Mouse (Mus musculus): ENCODE results near the gene Gpc6.

Gpc6 gene

GRCm38 (mm10) chr14:117849591-117850505 lies 924.7 kb downstream of the Gpc6 start:
- no peak for DNase-seq (ENCODE audit: extremely low read depth, low read depth)

GRCm38 (mm10) chr14:117852266-117852665 lies 927.2 kb downstream of the Gpc6 start:
- DNase-seq (ENCODE audit: extremely low read depth, low read depth) = no peak

GRCm38 (mm10) chr14:117852842-117853241 lies 927.7 kb downstream of the Gpc6 start:
- no peak for DNase-seq (ENCODE audit: extremely low read depth, low read depth)

GRCm38 (mm10) chr14:117854498-117854897 lies 929.4 kb downstream of the Gpc6 start:
- no peak for DNase-seq (ENCODE audit: extremely low read depth, low read depth)

GRCm38 (mm10) chr14:117871268-117871667 lies 946.2 kb downstream of the Gpc6 start:
- no peak for DNase-seq (ENCODE audit: extremely low read depth, low read depth)

GRCm38 (mm10) chr14:117879313-117879712 lies 954.2 kb downstream of the Gpc6 start:
- no peak for DNase-seq (ENCODE audit: extremely low read depth, low read depth)

- no peak for DNase-seq (ENCODE audit: extremely low read depth, low read depth)
These were observed 956.0 kb downstream of the Gpc6 start for GRCm38 (mm10) chr14:117881112-117881511.

GRCm38 (mm10) chr14:117882222-117882621 lies 957.1 kb downstream of the Gpc6 start:
- no peak for DNase-seq (ENCODE audit: extremely low read depth, low read depth)

- DNase-seq (ENCODE audit: extremely low read depth, low read depth) = no peak
These were observed 964.5 kb downstream of the Gpc6 start for GRCm38 (mm10) chr14:117889653-117890052.

GRCm38 (mm10) chr14:117891426-117891825 lies 966.3 kb downstream of the Gpc6 start:
- DNase-seq (ENCODE audit: extremely low read depth, low read depth) = no peak

GRCm38 (mm10) chr14:117892026-117892425 lies 966.9 kb downstream of the Gpc6 start:
- DNase-seq (ENCODE audit: extremely low read depth, low read depth) = no peak

GRCm38 (mm10) chr14:117894869-117895538 lies 969.9 kb downstream of the Gpc6 start:
- no peak for DNase-seq (ENCODE audit: extremely low read depth, low read depth)

GRCm38 (mm10) chr14:117895539-117895912 lies 970.4 kb downstream of the Gpc6 start:
- DNase-seq (ENCODE audit: extremely low read depth, low read depth) = no peak

GRCm38 (mm10) chr14:117904300-117904699 lies 979.2 kb downstream of the Gpc6 start:
- no peak for DNase-seq (ENCODE audit: extremely low read depth, low read depth)

GRCm38 (mm10) chr14:117905701-117906100 lies 980.6 kb downstream of the Gpc6 start:
- no peak for DNase-seq (ENCODE audit: extremely low read depth, low read depth)

GRCm38 (mm10) chr14:117906361-117906760 lies 981.2 kb downstream of the Gpc6 start:
- DNase-seq (ENCODE audit: extremely low read depth, low read depth) = no peak

GRCm38 (mm10) chr14:117908231-117908920 lies 983.3 kb downstream of the Gpc6 start:
- no peak for DNase-seq (ENCODE audit: extremely low read depth, low read depth)

GRCm38 (mm10) chr14:117909046-117909445 lies 983.9 kb downstream of the Gpc6 start:
- DNase-seq (ENCODE audit: extremely low read depth, low read depth) = no peak

- no peak for DNase-seq (ENCODE audit: extremely low read depth, low read depth)
These were observed 985.2 kb downstream of the Gpc6 start for GRCm38 (mm10) chr14:117910323-117910722.

GRCm38 (mm10) chr14:117912624-117913270 lies 987.6 kb downstream of the Gpc6 start:
- no peak for DNase-seq (ENCODE audit: extremely low read depth, low read depth)

- no peak for DNase-seq (ENCODE audit: extremely low read depth, low read depth)
These were observed 991.5 kb downstream of the Gpc6 start for GRCm38 (mm10) chr14:117916577-117916976.

Data from MEL-GATA-1-ER (cell line).